Mouse (Mus musculus): ENCODE measurements around the gene Suco.

DNA sequence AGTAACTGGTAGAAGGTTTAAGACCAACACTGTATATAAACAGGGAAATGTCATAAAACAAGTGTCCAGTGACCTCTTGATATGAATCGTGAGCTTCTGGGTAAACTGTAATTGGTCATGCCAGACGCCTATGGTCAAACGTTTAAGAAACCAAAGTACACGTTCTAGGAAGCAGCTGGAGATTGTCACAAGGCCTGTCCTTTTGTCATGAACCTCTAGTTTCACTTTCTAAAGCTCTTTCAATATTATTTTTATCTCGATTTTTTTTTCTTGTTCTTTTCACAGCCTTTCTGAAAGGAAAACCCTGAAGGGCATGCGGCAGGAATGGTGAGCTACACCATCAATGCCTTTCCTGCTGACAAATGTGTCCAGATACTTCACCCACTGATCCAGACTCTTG lies 67.5 kb downstream of the Suco start:
- TF ChIP-seq EP300 (optimal IDR thresholded peaks at IDR 0.05) (no peak), CTCF (IDR thresholded peaks at IDR 0.05; ENCODE audit: low read depth) (no peak)

Data from stomach, postnatal 0 days (tissue).